Mouse (Mus musculus) spleen, adult 18-20 months (tissue): ENCODE results near the gene Gm49027.
A peak's percentile ranks its signal among the peaks of the same experiment; 100 is the strongest.
"Not testable (repeated sequence)": the region's sequence is repeated elsewhere in the genome, so short reads cannot be mapped to it uniquely, and the experiment has no call there.

Source experiments
- DNase-seq, 2 experiments: peaks; one replicate each; pipeline ENCODE4 v3.0.0; 2022; ENCODE audit warnings: mixed read lengths in 2 of 2

Gene Gm49027

GRCm38 (mm10) chr5:123525281-123525680 lies at the start of gene Gm49027:
Gene Gm49027, minus strand, starts transcription at chr5:123525488.
- DNase-seq, result no peak

- DNase-seq, result no peak
Measured at GRCm38 (mm10) chr5:123573362-123573761, 48.1 kb upstream of the Gm49027 start.

- DNase-seq, result peak; percentile 96 to 97
Measured at GRCm38 (mm10) chr5:123572357-123573186, 47.3 kb upstream of the Gm49027 start, which contains the start of gene Vps33a. Gene Vps33a, minus strand, starts transcription at chr5:123573038.

GRCm38 (mm10) chr5:123561128-123561527 lies 35.8 kb upstream of the Gm49027 start:
- no peak for DNase-seq

- no peak for DNase-seq
Measured at GRCm38 (mm10) chr5:123559588-123559987, 34.3 kb upstream of the Gm49027 start.

- no peak for DNase-seq
Measured at GRCm38 (mm10) chr5:123556451-123556850, 31.2 kb upstream of the Gm49027 start.

GRCm38 (mm10) chr5:123555693-123556092 lies 30.4 kb upstream of the Gm49027 start:
- no peak for DNase-seq

- no peak for DNase-seq
Measured at GRCm38 (mm10) chr5:123533801-123534200, 8.5 kb upstream of the Gm49027 start.

- DNase-seq, result no peak
Measured at GRCm38 (mm10) chr5:123530056-123530455, 4.8 kb upstream of the Gm49027 start.

GRCm38 (mm10) chr5:123528641-123529040 lies 3.4 kb upstream of the Gm49027 start:
- no peak for DNase-seq

GRCm38 (mm10) chr5:123525916-123526495 lies 718 bp upstream of the Gm49027 start:
- DNase-seq, result no peak

GRCm38 (mm10) chr5:123524393-123524750 lies 916 bp downstream of the Gm49027 start:
- no peak for DNase-seq

- peak; percentile 97 to 99 for DNase-seq
Measured at GRCm38 (mm10) chr5:123523692-123524392, 1.4 kb downstream of the Gm49027 start, which contains the start of gene Diablo. Gene Diablo, minus strand, starts transcription at chr5:123524176.

- no peak for DNase-seq
Measured at GRCm38 (mm10) chr5:123522166-123522565, 3.1 kb downstream of the Gm49027 start.

GRCm38 (mm10) chr5:123521621-123522020 lies 3.7 kb downstream of the Gm49027 start:
- no peak for DNase-seq

GRCm38 (mm10) chr5:123520666-123521065 lies 4.6 kb downstream of the Gm49027 start:
- DNase-seq, result no peak

GRCm38 (mm10) chr5:123514871-123515270 lies 10.4 kb downstream of the Gm49027 start:
- no peak for DNase-seq

- no peak for DNase-seq
Measured at GRCm38 (mm10) chr5:123512102-123512501, 13.2 kb downstream of the Gm49027 start.

GRCm38 (mm10) chr5:123511426-123511825 lies 13.9 kb downstream of the Gm49027 start:
- DNase-seq, result not testable (repeated sequence)

- DNase-seq, result no peak
Measured at GRCm38 (mm10) chr5:123510160-123510559, 15.1 kb downstream of the Gm49027 start, which contains the start of gene B3gnt4. Gene B3gnt4, plus strand, starts transcription at chr5:123510460.

- no peak for DNase-seq
Measured at GRCm38 (mm10) chr5:123508921-123509320, 16.4 kb downstream of the Gm49027 start.

- DNase-seq, result peak; percentile 56 to 71
Measured at GRCm38 (mm10) chr5:123507936-123508723, 17.2 kb downstream of the Gm49027 start.

- no peak for DNase-seq
Measured at GRCm38 (mm10) chr5:123501973-123502372, 23.3 kb downstream of the Gm49027 start.
